Mouse (Mus musculus) midbrain, postnatal 0 days (tissue): Measurements from ENCODE around the gene Slc25a26. TPM values are rescaled to one million over a fixed set of nuclear protein-coding genes. Genes with fewer than 3 reads are reported as not detected.
A peak's percentile ranks its signal among the peaks of the same experiment; 100 is the strongest.

Experiments used
- ATAC-seq: fragments of 200-750 bp; cut with Nextera tagmentation; 2 replicates; pipeline ENCODE4 v1.8.0; 2017; ENCODE audit warnings: moderate number of reproducible peaks, mild to moderate bottlenecking, moderate TSS enrichment, moderate library complexity; ENCODE audit not compliant: low FRiP score
- DNase-seq: peaks from one replicate; pipeline ENCODE4 v3.0.0-alpha.2; 2015; ENCODE audit warnings: low spot score
- H3K27ac ChIP-seq: fragments of 300-500 bp; sonication (generic); 2 replicates; pipeline ENCODE4 v1.5.1; 2014; ENCODE audit warnings: low read depth, mild to moderate bottlenecking, low read length, mixed read lengths
- H3K27me3 ChIP-seq: fragments of 300-500 bp; sonication (generic); 2 replicates; pipeline ENCODE4 v1.6.1; 2014; ENCODE audit warnings: low read length, control low read depth, mixed read lengths; ENCODE audit not compliant: insufficient read depth
- H3K36me3 ChIP-seq: fragments of 300-500 bp; sonication (generic); 2 replicates; pipeline ENCODE4 v1.6.1; 2014; ENCODE audit warnings: low read length, control low read depth, mixed read lengths; ENCODE audit not compliant: insufficient read depth
- H3K4me1 ChIP-seq: fragments of 300-500 bp; sonication (generic); 2 replicates; pipeline ENCODE4 v1.6.1; 2014; ENCODE audit warnings: mild to moderate bottlenecking, control low read depth, antibody characterized with exemption, low read length, mixed read lengths; ENCODE audit not compliant: insufficient read depth
- H3K4me2 ChIP-seq: fragments of 300-500 bp; sonication (generic); 2 replicates; pipeline ENCODE4 v1.6.1; 2014; ENCODE audit warnings: low read depth, mild to moderate bottlenecking, low read length, mixed read lengths; ENCODE audit not compliant: poor library complexity, severe bottlenecking
- H3K4me3 ChIP-seq: fragments of 300-500 bp; sonication (generic); 2 replicates; pipeline ENCODE4 v1.5.1; 2014; ENCODE audit warnings: low read depth, mild to moderate bottlenecking, low read length, moderate library complexity
- H3K9ac ChIP-seq: fragments of 300-500 bp; sonication (generic); replicated peaks from 2 replicates; pipeline ENCODE4 v1.6.1; 2014; ENCODE audit warnings: mild to moderate bottlenecking, low read length, moderate library complexity, mixed read lengths; ENCODE audit not compliant: poor library complexity, severe bottlenecking
- H3K9me3 ChIP-seq: fragments of 300-500 bp; sonication (generic); 2 replicates; pipeline ENCODE4 v1.6.1; 2016; ENCODE audit warnings: low read length, control low read depth
- CTCF ChIP-seq: IDR thresholded peaks from 2 replicates; pipeline ENCODE4 v1.5.1; 2016; ENCODE audit warnings: antibody characterized with exemption, mild to moderate bottlenecking
- WGBS: fragments of 180-500 bp; shearing (Covaris S2); extraction: QIAGEN DNeasy Blood & Tissue Kit; methylation state at CpG from one replicate; pipeline ENCODE4 v1.1.7; 2014; 5-methylcytosine and 5-hydroxymethylcytosine counted together
- polyA plus RNA-seq: library from polyadenylated mRNA; unstranded; fragments of >200 nt; fragmentation: Nextera tagmentation; extraction: Ambion mirVana; gene quantifications from 2 replicates; pipeline ENCODE4 v1.2.1, GENCODE M21; 2015
- total RNA-seq: library from RNA; depleted of rRNA; stranded (reverse); fragments of >200 nt; gene quantifications from 2 replicates; pipeline ENCODE4 v1.2.3, GENCODE M21; 2014

Slc25a26 gene
- total and polyA plus RNA-seq, 2 experiments from 2014 or later: 10.7 to 11.8 TPM

DNA sequence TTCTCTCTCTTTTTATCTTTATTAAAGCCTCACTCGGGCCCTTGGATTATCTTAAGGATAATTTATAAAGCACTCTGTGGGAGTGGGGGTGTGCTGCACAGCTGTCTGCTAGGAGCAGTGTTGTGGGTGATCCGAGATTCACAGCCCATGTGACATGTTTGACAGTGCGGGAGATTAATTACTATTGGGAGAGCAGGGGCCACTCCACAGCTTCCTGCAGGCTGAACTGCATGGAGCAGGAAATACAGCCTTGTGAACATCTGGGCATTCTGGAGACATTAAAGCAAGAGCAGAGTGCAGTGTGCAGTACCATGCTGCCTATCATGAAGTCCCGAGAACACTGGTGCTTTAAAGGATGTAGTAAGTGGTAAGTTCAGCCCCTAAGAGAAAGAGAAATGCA is 92.6 kb downstream of the Slc25a26 start:
- no peak overlapping the region for H3K27ac ChIP-seq
- no peak overlapping the region for H3K4me3 ChIP-seq
- no peaks in the 10 kb centered on the region; the same call in 1 of the 2 replicates for H3K4me1 ChIP-seq
- 17% methylated on average over 4 of the region's 4 CpGs for WGBS
- TF ChIP-seq CTCF: no peak
- H3K27me3 ChIP-seq: no peaks in the 10 kb centered on the region
- H3K36me3 ChIP-seq: no peaks in the 10 kb centered on the region
- H3K9me3 ChIP-seq: no peaks in the 10 kb centered on the region
- DNase-seq (peak; percentile 49), ATAC-seq (peak; percentile 54; the same call in 1 of the 2 replicates)
- H3K4me2 ChIP-seq: no peak overlapping the region
- no peak overlapping the region for H3K9ac ChIP-seq

- 76% methylated on average over 6 of the region's 6 CpGs for WGBS
- no peak overlapping the region for H3K9ac ChIP-seq
- H3K4me1 ChIP-seq: no peaks in the 10 kb centered on the region; the same call in 1 of the 2 replicates
- H3K4me3 ChIP-seq: no peak overlapping the region
- H3K27ac ChIP-seq: no peak overlapping the region
- ATAC-seq (no peak), DNase-seq (no peak)
- no peaks in the 10 kb centered on the region for H3K36me3 ChIP-seq
- TF ChIP-seq CTCF: no peak
- H3K27me3 ChIP-seq: no peaks in the 10 kb centered on the region
- no peaks in the 10 kb centered on the region for H3K9me3 ChIP-seq
- H3K4me2 ChIP-seq: no peak overlapping the region
These were observed 94.0 kb downstream of the Slc25a26 start for GRCm38 (mm10) chr6:94594096-94594665.

GRCm38 (mm10) chr6:94594711-94595110 is 94.6 kb downstream of the Slc25a26 start:
- H3K36me3 ChIP-seq: no peaks in the 10 kb centered on the region
- no peak for ATAC-seq
- no peak for TF ChIP-seq CTCF

DNA sequence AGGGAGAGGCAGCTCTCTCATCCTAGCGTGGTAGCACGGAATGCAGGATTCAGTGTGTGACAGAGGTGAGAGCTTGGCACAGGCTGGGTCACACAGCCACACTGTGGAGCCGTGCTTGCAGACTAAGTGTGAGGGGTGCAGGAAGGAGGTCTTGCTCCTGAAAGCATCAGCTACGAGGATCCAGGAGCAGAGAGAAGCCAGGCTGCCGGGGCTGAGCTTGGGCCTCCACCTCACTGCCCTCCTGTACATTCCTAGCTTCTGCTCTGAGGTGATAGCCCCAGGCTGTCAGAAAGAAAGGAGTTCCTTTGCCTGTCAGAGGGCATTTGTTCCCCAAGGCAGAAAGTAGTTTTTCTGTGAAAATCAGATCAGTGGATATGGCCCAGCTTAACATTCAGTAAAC is 95.1 kb downstream of the Slc25a26 start:
- Histone ChIP-seq H3K27ac (no peak overlapping the region), H3K9ac (no peak overlapping the region), H3K4me2 (no peak overlapping the region), H3K4me1 (no peaks in the 10 kb centered on the region; the same call in 1 of the 2 replicates), H3K4me3 (no peak overlapping the region), H3K9me3 (no peaks in the 10 kb centered on the region), H3K27me3 (no peaks in the 10 kb centered on the region), H3K36me3 (no peaks in the 10 kb centered on the region)
- ATAC-seq: no peak
- WGBS: 78% methylated on average over 5 of the region's 5 CpGs
- no peak for DNase-seq
- TF ChIP-seq CTCF: no peak

More at GRCm38 (mm10) chr6:94594711-94595110, 94.6 kb downstream of the Slc25a26 start:
- H3K4me2 ChIP-seq: no peak overlapping the region
- no peak for DNase-seq
- no peaks in the 10 kb centered on the region for H3K27me3 ChIP-seq
- H3K4me1 ChIP-seq: no peaks in the 10 kb centered on the region; the same call in 1 of the 2 replicates
- no peak overlapping the region for H3K27ac ChIP-seq
- no peak overlapping the region for H3K9ac ChIP-seq
- no peak overlapping the region for H3K4me3 ChIP-seq
- no peaks in the 10 kb centered on the region for H3K9me3 ChIP-seq
- WGBS: 93% methylated on average over 11 of the region's 11 CpGs

DNA sequence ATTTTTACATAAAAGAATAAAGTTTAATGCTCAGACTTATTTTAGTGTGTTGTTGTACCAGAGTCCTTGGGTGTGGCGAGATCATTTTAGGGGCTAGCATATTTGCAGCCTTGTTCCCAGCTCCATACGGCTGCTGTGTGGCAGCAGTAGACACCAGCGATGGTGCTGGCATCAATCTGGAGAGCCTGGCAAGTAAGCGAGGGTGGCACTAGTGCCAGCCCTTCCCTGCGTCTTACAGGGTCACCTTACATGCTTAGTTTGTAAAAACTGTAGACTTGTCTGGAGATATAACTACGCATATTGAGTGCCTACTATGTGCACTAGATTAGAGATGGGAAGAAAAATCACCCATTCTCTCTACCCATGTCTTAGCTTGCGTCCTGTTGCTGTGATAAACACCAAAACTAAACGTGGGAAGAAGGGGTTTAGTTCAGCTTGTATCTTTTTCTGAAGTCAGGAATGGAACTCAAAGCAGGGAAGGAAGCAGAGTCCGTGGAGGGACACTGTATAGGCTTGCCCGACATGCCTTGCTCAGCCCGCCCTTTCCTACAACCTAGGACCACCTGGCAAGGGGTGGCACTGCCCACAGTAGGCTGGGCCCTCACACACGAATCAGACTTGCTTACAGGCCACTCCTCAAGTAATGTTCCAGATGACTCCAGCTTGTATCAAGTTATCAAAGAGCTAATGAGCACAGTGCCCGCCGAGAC is 96.1 kb downstream of the Slc25a26 start:
- no peaks in the 10 kb centered on the region for H3K27me3 ChIP-seq
- H3K27ac ChIP-seq: no peak overlapping the region
- ATAC-seq (no peak), DNase-seq (no peak)
- H3K9me3 ChIP-seq: no peaks in the 10 kb centered on the region
- H3K4me3 ChIP-seq: no peak overlapping the region
- H3K4me2 ChIP-seq: no peak overlapping the region
- whole genome bisulfite sequencing: 91% methylated on average over 14 of the region's 14 CpGs
- no peaks in the 10 kb centered on the region; the same call in 1 of the 2 replicates for H3K4me1 ChIP-seq
- no peak overlapping the region for H3K9ac ChIP-seq
- peaks cover 3% of the 10 kb centered on the region; the same call in 1 of the 2 replicates for H3K36me3 ChIP-seq
- TF ChIP-seq CTCF: no peak
